Mouse (Mus musculus) kidney, postnatal 14 days (tissue): ENCODE results near the gene Cop1.

Experiments
- DNase-seq: peaks from one replicate; pipeline ENCODE4 v3.0.0; 2022; ENCODE audit warnings: mixed read lengths

Gene Cop1

GRCm38 (mm10) chr1:159231781-159232571 lies at the start of gene Cop1:
Cop1 (plus strand) TSS chr1:159232320.
- peak; percentile 96 for DNase-seq

- DNase-seq = no peak
These were observed 45.4 kb upstream of the Cop1 start for GRCm38 (mm10) chr1:159186741-159187140.

GRCm38 (mm10) chr1:159198603-159199002 lies 33.5 kb upstream of the Cop1 start:
- no peak for DNase-seq

DNA sequence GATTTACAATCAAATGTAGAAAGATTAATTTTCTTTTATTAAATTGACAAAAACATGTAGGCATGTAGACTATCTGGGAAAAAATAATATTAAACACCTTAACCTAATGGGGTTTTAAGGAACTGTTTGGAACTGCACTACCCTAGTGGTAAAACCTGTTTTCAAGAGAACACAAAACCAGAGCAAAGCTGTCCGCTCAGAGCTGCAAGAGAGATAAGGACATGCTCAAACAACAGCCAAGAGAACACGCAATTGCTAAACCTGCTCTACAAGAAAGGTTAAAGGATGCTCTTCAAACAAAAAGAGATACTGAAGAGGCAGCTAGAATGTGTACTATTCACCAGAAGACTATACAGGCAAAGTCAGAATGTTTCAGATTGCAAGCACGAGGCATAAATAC lies 32.5 kb upstream of the Cop1 start:
- DNase-seq = no peak

GRCm38 (mm10) chr1:159201220-159201619 lies 30.9 kb upstream of the Cop1 start:
- no peak for DNase-seq

GRCm38 (mm10) chr1:159211711-159212110 lies 20.4 kb upstream of the Cop1 start:
- DNase-seq = no peak

DNA sequence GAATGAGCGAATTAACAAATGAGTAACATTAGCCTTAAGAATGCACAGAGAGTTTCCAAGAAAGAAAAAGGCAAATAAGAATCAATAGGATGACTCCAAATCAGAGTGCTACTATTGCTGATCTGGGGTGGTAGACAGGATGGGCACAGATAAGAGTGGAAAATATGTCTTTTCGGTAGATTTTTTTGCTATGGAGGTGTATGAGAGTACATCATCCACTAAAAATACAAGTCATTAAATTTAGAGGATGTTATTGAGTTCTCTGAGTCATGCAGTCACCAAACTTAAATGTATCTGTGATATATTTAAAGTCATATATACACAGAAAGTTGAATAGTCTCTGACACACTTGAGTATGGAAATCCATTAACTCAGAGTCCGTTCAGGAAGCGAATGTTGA lies 14.7 kb upstream of the Cop1 start:
- DNase-seq = no peak

- no peak for DNase-seq
These were observed 10.1 kb upstream of the Cop1 start for GRCm38 (mm10) chr1:159222046-159222445.

DNA sequence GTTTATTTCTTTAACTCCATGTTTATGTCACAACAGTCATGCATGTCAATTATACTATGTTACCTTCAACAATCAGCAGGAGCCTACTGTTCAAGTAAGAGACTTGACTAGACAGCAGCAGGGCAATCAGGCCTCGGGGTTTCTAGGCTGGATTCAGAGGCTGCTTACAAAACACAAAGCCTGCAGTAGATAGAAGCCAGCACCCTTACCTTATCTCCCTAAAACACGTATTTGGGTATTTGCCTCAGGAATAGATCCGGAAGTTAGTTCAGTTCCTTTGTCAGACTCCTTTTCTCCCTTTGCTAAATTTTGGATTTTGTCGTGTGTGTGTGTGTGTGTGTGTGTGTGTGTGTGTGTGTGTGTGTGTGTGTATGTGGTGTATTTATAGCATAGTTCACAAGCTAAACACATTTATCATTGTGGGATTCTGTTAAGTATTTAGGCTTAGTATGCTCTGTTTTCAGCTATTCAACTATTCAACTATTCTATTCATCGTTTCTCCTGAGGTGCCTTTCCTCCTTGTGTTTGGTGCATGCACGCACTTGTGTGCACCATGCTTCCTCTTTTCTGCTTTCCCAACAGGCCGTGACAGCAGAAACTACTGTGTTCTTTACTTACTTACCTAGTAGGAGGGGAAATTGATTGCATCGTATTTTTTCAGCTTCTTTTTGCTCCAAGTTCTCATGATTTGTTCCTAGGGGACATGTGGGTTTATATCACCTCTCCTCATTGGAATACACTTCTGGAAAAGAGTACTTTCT lies 6.9 kb upstream of the Cop1 start:
- DNase-seq = no peak

DNA sequence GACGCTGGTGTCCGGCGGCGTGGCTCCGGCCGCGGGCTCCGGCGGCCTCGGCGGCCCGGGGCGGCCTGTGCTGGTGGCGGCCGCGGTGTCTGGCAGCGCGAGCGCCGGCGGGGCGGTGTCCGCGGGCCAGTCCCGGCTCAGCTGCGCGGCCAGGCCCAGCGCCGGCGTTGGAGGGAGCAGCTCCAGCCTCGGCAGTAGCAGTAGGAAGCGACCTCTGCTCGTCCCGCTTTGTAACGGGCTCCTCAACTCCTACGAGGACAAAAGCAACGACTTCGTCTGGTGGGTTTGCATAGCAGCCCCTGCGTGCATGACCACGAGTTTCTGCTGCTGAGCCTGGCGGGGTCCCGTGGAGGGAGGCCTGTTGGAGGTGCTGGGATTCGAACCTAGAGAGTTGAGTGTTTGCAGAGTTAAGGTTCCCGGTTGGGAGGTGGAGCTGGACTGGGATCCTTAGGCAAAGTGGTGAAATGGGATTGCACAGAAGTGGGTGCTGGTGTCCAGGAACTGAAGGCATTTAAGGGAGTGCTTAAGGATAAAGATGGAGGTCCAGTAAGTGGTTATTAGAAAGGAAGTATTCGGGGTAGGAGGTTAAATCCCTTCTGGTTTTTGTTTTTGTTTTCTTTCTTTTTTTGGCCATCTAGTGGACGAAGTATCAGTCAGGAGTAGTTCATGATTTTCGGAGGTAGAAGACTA lies 597 bp downstream of the Cop1 start:
- peak; percentile 31 for DNase-seq

GRCm38 (mm10) chr1:159233426-159233825 lies 1.3 kb downstream of the Cop1 start:
- DNase-seq = no peak

DNA sequence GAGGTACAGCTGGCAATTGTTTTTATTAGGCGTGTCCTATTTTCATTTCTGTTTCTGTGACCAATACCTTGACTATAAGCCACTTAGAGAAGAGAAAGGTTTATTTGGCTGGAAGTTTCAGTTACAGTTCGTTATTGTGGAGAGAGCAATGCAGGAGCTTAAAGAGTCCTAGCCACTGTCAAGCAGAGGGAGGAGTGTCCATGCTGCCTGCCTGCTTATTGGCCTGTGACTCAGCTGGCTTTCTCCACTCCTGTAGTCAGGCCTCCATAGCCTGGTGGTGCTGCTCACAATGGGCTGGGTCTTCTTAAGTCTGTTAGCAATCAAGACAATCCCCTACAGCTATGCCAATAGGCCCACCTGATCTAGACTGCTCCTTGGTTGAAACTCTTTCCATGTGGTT lies 2.4 kb downstream of the Cop1 start:
- DNase-seq = no peak

DNA sequence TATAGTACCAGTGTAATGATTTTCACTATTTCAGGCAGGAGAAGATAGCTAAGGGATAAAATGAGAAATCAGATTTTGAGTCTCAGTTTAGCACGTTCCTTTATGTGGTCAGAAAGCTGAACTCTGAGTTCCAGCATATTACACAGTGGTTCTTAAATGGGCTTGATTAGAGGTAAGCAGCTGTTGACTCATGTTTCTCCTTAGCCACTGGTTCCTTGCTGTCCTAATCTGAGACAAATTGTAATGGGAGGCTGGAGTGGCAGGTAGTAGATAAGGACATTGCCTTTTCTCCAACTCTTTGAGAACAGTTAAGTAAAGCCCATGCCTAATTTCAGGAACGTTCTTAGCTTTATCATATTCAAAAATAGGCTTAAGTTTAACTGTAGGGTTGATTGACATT lies 3.6 kb downstream of the Cop1 start:
- no peak for DNase-seq

DNA sequence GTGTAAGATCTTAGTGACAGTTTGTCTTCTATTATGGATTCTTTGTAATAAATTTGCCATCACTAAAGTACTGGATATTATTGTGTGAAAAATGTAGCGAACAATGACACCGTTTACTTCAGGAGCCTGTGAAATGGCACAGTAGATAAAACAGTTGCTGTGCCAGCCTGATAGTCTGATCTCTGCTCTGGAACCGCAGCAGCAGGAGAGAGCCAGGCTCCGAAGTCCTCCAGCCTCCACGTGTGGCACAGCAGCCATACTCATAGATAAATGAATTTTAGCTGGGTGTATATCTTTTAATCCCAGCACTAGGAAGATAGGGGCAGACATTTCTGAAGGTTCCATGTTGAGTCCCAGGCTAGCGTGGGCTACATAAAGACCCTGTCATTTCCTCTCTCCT lies 6.0 kb downstream of the Cop1 start:
- no peak for DNase-seq

DNA sequence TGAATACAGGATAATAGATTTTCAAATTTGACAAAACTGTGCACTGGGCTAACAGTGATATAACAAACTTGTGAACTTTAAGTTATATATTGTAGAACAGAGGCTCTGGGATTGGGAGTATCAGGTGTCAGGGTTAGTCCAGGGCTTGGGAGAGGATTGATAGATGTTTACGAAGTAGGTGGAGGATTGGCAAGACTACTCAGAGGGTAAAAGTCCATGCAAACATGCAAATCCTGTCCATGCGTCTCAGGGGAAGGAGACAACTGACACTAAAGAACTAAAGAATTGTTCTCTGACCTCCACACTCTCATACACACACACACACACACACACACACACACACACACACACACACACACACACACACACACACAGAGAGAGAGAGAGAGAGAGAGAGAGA lies 18.2 kb downstream of the Cop1 start:
- DNase-seq = no peak

DNA sequence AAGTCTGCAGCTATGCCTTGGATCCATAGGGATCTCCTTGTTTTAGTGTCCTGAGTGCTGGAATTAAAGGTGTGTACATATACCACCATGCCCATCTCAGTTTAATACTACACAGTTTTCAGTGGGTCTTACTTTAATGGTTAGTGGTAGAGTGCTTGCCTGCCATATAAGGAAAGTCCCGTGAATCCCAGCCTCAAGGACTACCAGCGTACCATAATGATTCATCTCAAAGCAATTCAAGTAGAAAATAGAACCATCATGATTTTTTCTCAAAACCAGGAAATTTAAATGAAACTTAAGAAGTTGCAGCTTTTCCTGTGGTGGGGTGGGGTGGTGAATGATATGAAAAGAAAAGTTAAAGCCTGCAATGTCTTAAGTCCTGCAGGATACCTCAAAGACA lies 21.0 kb downstream of the Cop1 start:
- DNase-seq = no peak

DNA sequence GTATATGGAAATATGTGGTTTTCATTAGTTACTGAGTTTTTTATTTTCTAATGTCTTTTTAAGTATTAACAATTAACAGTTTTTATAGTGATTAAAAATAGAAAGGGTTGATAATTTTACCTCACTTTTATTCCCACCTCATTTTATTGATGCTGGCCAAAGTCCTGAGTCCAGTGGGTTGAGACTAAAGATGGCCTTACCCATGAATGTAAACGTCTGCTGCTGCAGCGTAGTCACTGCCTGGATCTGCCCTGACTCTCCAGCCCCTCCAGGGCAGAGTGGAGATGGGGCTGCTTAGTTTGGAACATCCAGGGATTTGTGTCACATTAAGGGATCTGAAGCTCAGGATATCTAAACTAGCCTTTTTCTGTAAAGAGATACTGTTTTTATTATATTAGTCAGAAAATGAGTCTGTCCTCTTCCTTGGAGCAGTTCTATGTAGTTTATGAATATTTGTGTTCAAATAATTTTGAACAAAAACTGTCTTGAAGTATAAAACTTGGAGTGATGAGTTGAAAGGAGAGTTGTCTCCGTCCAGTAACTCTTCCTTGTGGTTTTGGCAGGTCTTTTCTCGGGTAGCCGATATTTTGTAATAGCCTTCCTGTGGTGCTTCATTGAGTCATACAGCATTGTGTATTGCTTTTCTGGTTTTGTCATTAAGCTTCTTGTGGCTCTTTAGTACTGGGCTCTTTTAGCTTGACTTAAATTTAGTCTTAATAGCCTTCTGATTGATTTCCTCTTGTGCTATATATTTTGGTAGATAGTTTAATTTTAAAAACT lies 23.0 kb downstream of the Cop1 start:
- no peak for DNase-seq

DNA sequence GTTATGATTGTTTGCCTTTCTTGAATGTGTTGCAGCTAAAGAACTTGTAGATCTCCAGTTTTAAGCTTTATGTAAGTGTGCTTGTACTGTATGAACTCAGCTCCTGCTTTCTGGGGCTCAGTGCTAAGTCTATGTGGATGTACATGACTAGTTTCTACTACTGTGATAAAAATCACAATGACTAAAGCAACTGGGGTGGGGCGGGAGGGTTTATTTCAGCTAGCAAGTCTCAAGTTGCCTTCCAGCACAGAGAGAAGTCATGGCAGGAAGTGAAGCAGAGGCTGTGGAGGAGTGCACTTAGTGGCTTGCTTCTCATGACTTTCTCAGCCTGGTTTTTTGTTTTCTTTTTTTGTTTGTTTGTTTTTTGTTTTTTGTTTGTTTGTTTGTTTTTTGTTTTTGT lies 24.4 kb downstream of the Cop1 start:
- no peak for DNase-seq

GRCm38 (mm10) chr1:159263820-159264219 lies 31.7 kb downstream of the Cop1 start:
- no peak for DNase-seq

- no peak for DNase-seq
These were observed 48.0 kb downstream of the Cop1 start for GRCm38 (mm10) chr1:159280072-159280471.

DNA sequence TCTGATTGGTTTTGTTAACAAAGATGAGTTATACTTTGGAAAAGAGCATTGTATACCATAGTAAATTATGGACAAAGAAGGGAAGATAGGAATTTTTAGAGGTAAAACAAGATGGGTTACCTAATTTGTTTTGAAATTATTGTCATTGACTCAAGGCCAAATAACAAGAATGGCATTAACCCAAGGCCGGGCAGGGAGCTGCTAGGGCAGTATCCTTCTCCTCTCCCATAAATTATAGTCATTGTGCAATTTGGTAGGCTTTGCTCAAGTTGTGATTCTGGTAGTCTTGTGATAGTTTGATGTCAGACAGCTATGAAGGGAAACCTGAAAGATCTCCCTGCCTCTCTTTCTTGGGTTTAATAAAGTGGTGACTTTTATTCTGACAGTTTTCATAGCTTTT lies 49.7 kb downstream of the Cop1 start:
- DNase-seq = no peak

DNA sequence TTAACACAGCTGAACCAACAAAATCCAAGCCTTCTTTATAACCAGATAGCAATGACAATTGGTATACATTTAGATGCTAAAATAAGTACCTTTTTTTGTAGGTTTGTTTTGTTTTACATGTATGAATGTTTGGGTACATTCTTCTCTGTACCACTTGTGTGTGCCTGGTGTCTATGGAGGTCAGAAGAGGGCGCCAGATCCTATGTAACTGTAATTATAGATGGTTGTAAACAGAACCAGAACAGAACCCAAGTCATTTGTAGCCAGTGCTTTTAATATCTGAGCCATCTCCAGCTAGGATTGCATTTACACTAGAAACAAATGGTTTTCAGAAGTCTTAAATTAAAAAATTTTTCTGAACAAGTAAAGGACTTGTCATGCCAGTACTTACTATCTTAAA lies 54.7 kb downstream of the Cop1 start:
- no peak for DNase-seq

GRCm38 (mm10) chr1:159290219-159290618 lies 58.1 kb downstream of the Cop1 start:
- DNase-seq = peak; percentile 20
